Mouse (Mus musculus): ENCODE measurements at regions not wholly inside any gene's neighbourhood (a gene's known extent, or its start where the extent isn't known, plus 50 kb on each side); places are given as distances from the start of the nearest gene placed in this dataset.

DNA sequence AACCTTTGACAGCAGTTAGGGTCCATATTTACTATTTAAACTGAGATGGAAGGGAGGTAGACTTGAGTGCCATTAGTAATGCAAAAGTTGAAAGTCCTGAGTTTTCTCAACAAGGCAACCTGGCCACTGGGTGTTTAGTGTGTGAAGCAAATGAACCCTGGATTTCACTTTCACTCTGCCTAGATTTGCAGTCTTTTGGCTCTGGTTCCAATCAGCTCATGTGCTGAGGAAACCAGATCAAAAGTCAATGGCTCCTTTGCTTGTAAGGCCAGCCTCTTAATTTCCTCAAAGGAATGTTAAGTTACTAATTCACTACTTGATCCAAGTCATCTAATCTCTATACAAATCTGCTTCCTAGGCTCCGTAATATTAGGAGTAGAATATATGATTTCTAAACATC, 247.7 kb upstream of the Tac1 start:
- ATAC-seq (ENCODE audit: insufficient read depth, low FRiP score, low TSS enrichment) (no peak), DNase-seq (ENCODE audit: low spot score) (no peak)
- H3K4me2 ChIP-seq (ENCODE audit: low read depth): no peak overlapping the region
- no peaks in the 10 kb centered on the region for H3K4me1 ChIP-seq (ENCODE audit: control insufficient read depth, insufficient read depth, low read length)
- 94% methylated on average over 1 of the region's 1 CpGs for WGBS
- no peaks in the 10 kb centered on the region for H3K27me3 ChIP-seq (ENCODE audit: control insufficient read depth, insufficient read depth, low read length)
- no peaks in the 10 kb centered on the region for H3K9me3 ChIP-seq (ENCODE audit: control insufficient read depth, low read length)
- no peak overlapping the region for H3K4me3 ChIP-seq (ENCODE audit: low read depth, low read length)
- no peak overlapping the region for H3K27ac ChIP-seq (ENCODE audit: low read depth, low read length)
- no peaks in the 10 kb centered on the region for H3K36me3 ChIP-seq (ENCODE audit: control insufficient read depth, insufficient read depth, low read length)
- no peak overlapping the region for H3K9ac ChIP-seq (ENCODE audit: low read length)

GRCm38 (mm10) chr6:7313496-7313895, 241.2 kb upstream of the Tac1 start:
- Histone ChIP-seq H3K27me3 (ENCODE audit: control insufficient read depth, insufficient read depth, low read length) (no peaks in the 10 kb centered on the region), H3K36me3 (ENCODE audit: control insufficient read depth, insufficient read depth, low read length) (no peaks in the 10 kb centered on the region), H3K9ac (ENCODE audit: low read length) (no peak overlapping the region), H3K4me2 (ENCODE audit: low read depth) (no peak overlapping the region), H3K4me1 (ENCODE audit: control insufficient read depth, insufficient read depth, low read length) (no peaks in the 10 kb centered on the region), H3K9me3 (ENCODE audit: control insufficient read depth, low read length) (no peaks in the 10 kb centered on the region), H3K4me3 (ENCODE audit: low read depth, low read length) (no peak overlapping the region), H3K27ac (ENCODE audit: low read depth, low read length) (no peak overlapping the region)
- DNase-seq (ENCODE audit: low spot score) (no peak), ATAC-seq (ENCODE audit: insufficient read depth, low FRiP score, low TSS enrichment) (no peak)
- 77% methylated on average over 3 of the region's 3 CpGs for WGBS

GRCm38 (mm10) chr6:7326974-7327373, 227.7 kb upstream of the Tac1 start:
- Histone ChIP-seq H3K4me2 (ENCODE audit: low read depth) (no peak overlapping the region), H3K9me3 (ENCODE audit: control insufficient read depth, low read length) (no peaks in the 10 kb centered on the region), H3K4me3 (ENCODE audit: low read depth, low read length) (no peak overlapping the region), H3K27me3 (ENCODE audit: control insufficient read depth, insufficient read depth, low read length) (no peaks in the 10 kb centered on the region), H3K4me1 (ENCODE audit: control insufficient read depth, insufficient read depth, low read length) (no peaks in the 10 kb centered on the region), H3K36me3 (ENCODE audit: control insufficient read depth, insufficient read depth, low read length) (no peaks in the 10 kb centered on the region), H3K9ac (ENCODE audit: low read length) (no peak overlapping the region), H3K27ac (ENCODE audit: low read depth, low read length) (no peak overlapping the region)
- ATAC-seq (ENCODE audit: insufficient read depth, low FRiP score, low TSS enrichment) (no peak), DNase-seq (ENCODE audit: low spot score) (no peak)
- WGBS: 56% methylated on average over 4 of the region's 4 CpGs

- Histone ChIP-seq H3K27ac (ENCODE audit: low read depth, low read length) (no peak overlapping the region), H3K4me3 (ENCODE audit: low read depth, low read length) (no peak overlapping the region), H3K4me2 (ENCODE audit: low read depth) (no peak overlapping the region), H3K4me1 (ENCODE audit: control insufficient read depth, insufficient read depth, low read length) (no peaks in the 10 kb centered on the region), H3K9me3 (ENCODE audit: control insufficient read depth, low read length) (no peaks in the 10 kb centered on the region), H3K9ac (ENCODE audit: low read length) (no peak overlapping the region), H3K27me3 (ENCODE audit: control insufficient read depth, insufficient read depth, low read length) (no peaks in the 10 kb centered on the region), H3K36me3 (ENCODE audit: control insufficient read depth, insufficient read depth, low read length) (no peaks in the 10 kb centered on the region)
- ATAC-seq (ENCODE audit: insufficient read depth, low FRiP score, low TSS enrichment) (no peak), DNase-seq (ENCODE audit: low spot score) (no peak)
- 85% methylated on average over 2 of the region's 2 CpGs for WGBS
Observed at GRCm38 (mm10) chr6:7356634-7357033, 198.0 kb upstream of the Tac1 start.

DNA sequence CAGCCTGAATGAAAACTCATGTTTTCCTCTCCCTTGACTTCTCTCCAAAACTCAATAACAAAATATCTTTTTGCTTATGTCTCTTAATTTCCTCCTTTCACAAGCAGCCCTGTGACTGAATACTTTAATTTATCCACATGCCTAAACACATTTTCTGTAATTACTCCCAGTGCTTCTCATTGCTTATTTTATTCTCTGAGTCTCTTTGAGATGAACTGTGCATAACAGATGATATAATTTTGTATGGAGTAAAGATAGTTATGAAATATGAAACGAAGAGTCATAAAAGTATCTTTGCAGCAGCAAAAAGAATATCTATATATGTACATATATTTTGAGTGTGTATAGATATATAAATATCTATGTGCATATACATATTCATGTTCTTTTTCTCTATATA, 187.5 kb upstream of the Tac1 start:
- WGBS: 88% methylated on average over 1 of the region's 1 CpGs
- Histone ChIP-seq H3K4me1 (ENCODE audit: control insufficient read depth, insufficient read depth, low read length) (no peaks in the 10 kb centered on the region), H3K27ac (ENCODE audit: low read depth, low read length) (no peak overlapping the region), H3K9ac (ENCODE audit: low read length) (no peak overlapping the region), H3K4me2 (ENCODE audit: low read depth) (no peak overlapping the region), H3K36me3 (ENCODE audit: control insufficient read depth, insufficient read depth, low read length) (no peaks in the 10 kb centered on the region), H3K9me3 (ENCODE audit: control insufficient read depth, low read length) (no peaks in the 10 kb centered on the region), H3K4me3 (ENCODE audit: low read depth, low read length) (no peak overlapping the region), H3K27me3 (ENCODE audit: control insufficient read depth, insufficient read depth, low read length) (no peaks in the 10 kb centered on the region)
- ATAC-seq (ENCODE audit: insufficient read depth, low FRiP score, low TSS enrichment) (no peak), DNase-seq (ENCODE audit: low spot score) (no peak)

- Histone ChIP-seq H3K9me3 (ENCODE audit: control insufficient read depth, low read length) (no peaks in the 10 kb centered on the region), H3K4me3 (ENCODE audit: low read depth, low read length) (no peak overlapping the region), H3K9ac (ENCODE audit: low read length) (no peak overlapping the region), H3K27me3 (ENCODE audit: control insufficient read depth, insufficient read depth, low read length) (no peaks in the 10 kb centered on the region), H3K36me3 (ENCODE audit: control insufficient read depth, insufficient read depth, low read length) (no peaks in the 10 kb centered on the region), H3K4me2 (ENCODE audit: low read depth) (no peak overlapping the region), H3K27ac (ENCODE audit: low read depth, low read length) (no peak overlapping the region), H3K4me1 (ENCODE audit: control insufficient read depth, insufficient read depth, low read length) (no peaks in the 10 kb centered on the region)
- DNase-seq (ENCODE audit: low spot score) (peak; percentile 14), ATAC-seq (ENCODE audit: insufficient read depth, low FRiP score, low TSS enrichment) (peak; percentile 72)
- 53% methylated on average over 4 of the region's 4 CpGs for WGBS
Observed at GRCm38 (mm10) chr6:7374629-7375028, 180.1 kb upstream of the Tac1 start.

GRCm38 (mm10) chr6:7375851-7376250, 178.8 kb upstream of the Tac1 start:
- no peak for DNase-seq (ENCODE audit: low spot score)
- H3K9me3 ChIP-seq (ENCODE audit: control insufficient read depth, low read length): no peaks in the 10 kb centered on the region
- no peak overlapping the region for H3K9ac ChIP-seq (ENCODE audit: low read length)
- H3K27me3 ChIP-seq (ENCODE audit: control insufficient read depth, insufficient read depth, low read length): no peaks in the 10 kb centered on the region
- H3K36me3 ChIP-seq (ENCODE audit: control insufficient read depth, insufficient read depth, low read length): no peaks in the 10 kb centered on the region
- H3K4me1 ChIP-seq (ENCODE audit: control insufficient read depth, insufficient read depth, low read length): no peaks in the 10 kb centered on the region
- H3K4me2 ChIP-seq (ENCODE audit: low read depth): no peak overlapping the region
- no peak for ATAC-seq (ENCODE audit: insufficient read depth, low FRiP score, low TSS enrichment)
- no peak overlapping the region for H3K4me3 ChIP-seq (ENCODE audit: low read depth, low read length)
- H3K27ac ChIP-seq (ENCODE audit: low read depth, low read length): no peak overlapping the region
- 90% methylated on average over 2 of the region's 2 CpGs for WGBS

- ATAC-seq (ENCODE audit: insufficient read depth, low FRiP score, low TSS enrichment): no peak
- H3K36me3 ChIP-seq (ENCODE audit: control insufficient read depth, insufficient read depth, low read length): no peaks in the 10 kb centered on the region
- no peak overlapping the region for H3K9ac ChIP-seq (ENCODE audit: low read length)
- no peak for DNase-seq (ENCODE audit: low spot score)
- no peak overlapping the region for H3K4me3 ChIP-seq (ENCODE audit: low read depth, low read length)
- no peak overlapping the region for H3K4me2 ChIP-seq (ENCODE audit: low read depth)
- H3K9me3 ChIP-seq (ENCODE audit: control insufficient read depth, low read length): no peaks in the 10 kb centered on the region
- no peak overlapping the region for H3K27ac ChIP-seq (ENCODE audit: low read depth, low read length)
- 68% methylated on average over 5 of the region's 5 CpGs for WGBS
- no peaks in the 10 kb centered on the region for H3K4me1 ChIP-seq (ENCODE audit: control insufficient read depth, insufficient read depth, low read length)
- H3K27me3 ChIP-seq (ENCODE audit: control insufficient read depth, insufficient read depth, low read length): no peaks in the 10 kb centered on the region
Observed at GRCm38 (mm10) chr6:7378651-7379050, 176.0 kb upstream of the Tac1 start.

- Histone ChIP-seq H3K9me3 (ENCODE audit: control insufficient read depth, low read length) (no peaks in the 10 kb centered on the region), H3K36me3 (ENCODE audit: control insufficient read depth, insufficient read depth, low read length) (no peaks in the 10 kb centered on the region), H3K27ac (ENCODE audit: low read depth, low read length) (no peak overlapping the region), H3K27me3 (ENCODE audit: control insufficient read depth, insufficient read depth, low read length) (no peaks in the 10 kb centered on the region), H3K4me1 (ENCODE audit: control insufficient read depth, insufficient read depth, low read length) (no peaks in the 10 kb centered on the region), H3K4me2 (ENCODE audit: low read depth) (no peak overlapping the region), H3K4me3 (ENCODE audit: low read depth, low read length) (no peak overlapping the region), H3K9ac (ENCODE audit: low read length) (no peak overlapping the region)
- DNase-seq (ENCODE audit: low spot score) (no peak), ATAC-seq (ENCODE audit: insufficient read depth, low FRiP score, low TSS enrichment) (no peak)
- WGBS: 45% methylated on average over 2 of the region's 2 CpGs
Observed at GRCm38 (mm10) chr6:7424731-7425130, 129.9 kb upstream of the Tac1 start.
